Mouse (Mus musculus) retina, adult 2 months (tissue): ENCODE data around the gene Ceacam9.
"Not testable (repeated sequence)": the region's sequence is repeated elsewhere in the genome, so short reads cannot be mapped to it uniquely, and the experiment has no call there.

Source experiments
- DNase-seq: peaks from one replicate; pipeline ENCODE4 v3.0.0-alpha.2; 2012; ENCODE audit warnings: low read depth, low spot score

Ceacam9 gene

GRCm38 (mm10) chr7:16721629-16722028 is at the start of gene Ceacam9:
TSS of gene Ceacam9 (plus strand) at chr7:16721929.
- no peak for DNase-seq

- no peak for DNase-seq
These were observed 47.9 kb upstream of the Ceacam9 start for GRCm38 (mm10) chr7:16673823-16674222.

- DNase-seq, result not testable (repeated sequence)
These were observed 47.0 kb upstream of the Ceacam9 start for GRCm38 (mm10) chr7:16674699-16675098.

GRCm38 (mm10) chr7:16675605-16676004 is 46.1 kb upstream of the Ceacam9 start, which contains the start of gene Ceacam15:
TSS of gene Ceacam15 (minus strand) at chr7:16675705.
- DNase-seq, result no peak

- DNase-seq, result not testable (repeated sequence)
These were observed 41.5 kb upstream of the Ceacam9 start for GRCm38 (mm10) chr7:16680194-16680593.

- DNase-seq, result no peak
These were observed 32.5 kb upstream of the Ceacam9 start for GRCm38 (mm10) chr7:16689196-16689595.

- peak; percentile 15 for DNase-seq
These were observed 26.7 kb upstream of the Ceacam9 start for GRCm38 (mm10) chr7:16695025-16695424.

- DNase-seq, result no peak
These were observed 22.7 kb upstream of the Ceacam9 start for GRCm38 (mm10) chr7:16699042-16699441.

- no peak for DNase-seq
These were observed 21.1 kb upstream of the Ceacam9 start for GRCm38 (mm10) chr7:16700583-16700982.

- DNase-seq, result no peak
These were observed 15.3 kb upstream of the Ceacam9 start for GRCm38 (mm10) chr7:16706385-16706784.

- no peak for DNase-seq
These were observed 13.5 kb upstream of the Ceacam9 start for GRCm38 (mm10) chr7:16708244-16708643.

- no peak for DNase-seq
These were observed 11.1 kb upstream of the Ceacam9 start for GRCm38 (mm10) chr7:16710604-16711003.

GRCm38 (mm10) chr7:16712633-16713415 is 8.9 kb upstream of the Ceacam9 start:
- DNase-seq, result no peak

GRCm38 (mm10) chr7:16716456-16717152 is 5.1 kb upstream of the Ceacam9 start:
- not testable (repeated sequence) for DNase-seq

GRCm38 (mm10) chr7:16722490-16722889 is 761 bp downstream of the Ceacam9 start:
- not testable (repeated sequence) for DNase-seq

GRCm38 (mm10) chr7:16728596-16729348 is 7.0 kb downstream of the Ceacam9 start:
- DNase-seq, result peak; percentile 58

GRCm38 (mm10) chr7:16729563-16729962 is 7.8 kb downstream of the Ceacam9 start:
- not testable (repeated sequence) for DNase-seq

- no peak for DNase-seq
These were observed 9.1 kb downstream of the Ceacam9 start for GRCm38 (mm10) chr7:16730791-16731190.

GRCm38 (mm10) chr7:16731893-16732422 is 10.2 kb downstream of the Ceacam9 start:
- no peak for DNase-seq

- no peak for DNase-seq
These were observed 15.9 kb downstream of the Ceacam9 start for GRCm38 (mm10) chr7:16737606-16738072.

- DNase-seq, result peak; percentile 92
These were observed 16.5 kb downstream of the Ceacam9 start, which contains the start of gene Ap2s1 for GRCm38 (mm10) chr7:16738073-16738696. TSS of gene Ap2s1 (plus strand) at chr7:16738410.
